Mouse (Mus musculus) gastrocnemius, postnatal 4 days (tissue): ENCODE results near the gene Ascc1. TPM values are rescaled to one million over a fixed set of nuclear protein-coding genes. Genes with fewer than 3 reads are reported as not detected.

Experiments used
- microRNA-seq: library from miRNA; unstranded; fragments of <30 nt; microRNA quantifications from one replicate; pipeline ENCODE4 v1.2.0, GENCODE M21; 2021
- total RNA-seq, 2 experiments: library from RNA; stranded (reverse); gene quantifications; 2 replicates each; pipeline ENCODE4 v1.2.3; 2021

The Ascc1 gene
- total RNA-seq, 2 experiments from 2014 or later: 13.9 to 16.0 TPM

Small RNA genes lying within 50 kb of the gene (microRNA-seq; reads per million reads assigned to microRNA genes)
- gene Mir6906: not detected

Other genes with a start within 250 kb of the Ascc1 start
- gene Dnajb12, start 123.2 kb upstream of the Ascc1 start, total RNA-seq: 10 to 100 TPM; 45.0 to 51.3 TPM
- gene Ddit4, start 51.0 kb upstream of the Ascc1 start, total RNA-seq: 10 to 100 TPM; 18.6 to 18.7 TPM
- gene Anapc16, start 330 bp downstream of the Ascc1 start, total RNA-seq: 10 to 100 TPM; 49.9 to 51.4 TPM
- 1 to 10 TPM; 6.0 to 6.7 TPM for gene Spock2, start 103.4 kb downstream of the Ascc1 start, total RNA-seq
- gene Chst3, start 216.5 kb downstream of the Ascc1 start, total RNA-seq: 1 to 10 TPM; 3.8 to 4.3 TPM